Mouse (Mus musculus) neural tube, embryonic 10.5 days (tissue): ENCODE results near the gene Colgalt2.
A peak's percentile ranks its signal among the peaks of the same experiment; 100 is the strongest.

Experiments
- DNase-seq: peaks from one replicate; pipeline ENCODE4 v3.0.0-alpha.2; 2017; ENCODE audit warnings: low spot score; ENCODE audit errors: extremely low spot score

Gene Colgalt2

DNA sequence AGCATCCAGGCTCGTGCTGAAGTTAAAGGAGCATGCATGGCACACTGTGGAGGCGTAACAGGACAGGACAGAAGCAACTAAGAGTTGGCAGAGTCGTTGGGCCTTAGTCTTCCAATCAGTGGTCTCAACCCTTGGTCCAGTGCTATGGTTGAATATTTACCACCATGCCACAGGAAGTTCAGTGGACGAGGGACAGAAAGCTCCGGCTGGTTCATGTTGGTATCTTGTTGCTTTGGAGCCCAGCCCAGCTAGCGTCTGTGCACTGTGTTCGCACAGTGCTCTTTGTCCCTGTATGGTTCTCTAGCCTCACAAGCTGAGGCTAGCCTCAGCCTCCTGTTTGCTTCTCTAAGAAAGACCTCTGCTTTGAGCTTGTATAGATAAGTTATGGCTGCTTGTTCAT is 134.9 kb downstream of the Colgalt2 start:
- no peak for DNase-seq

DNA sequence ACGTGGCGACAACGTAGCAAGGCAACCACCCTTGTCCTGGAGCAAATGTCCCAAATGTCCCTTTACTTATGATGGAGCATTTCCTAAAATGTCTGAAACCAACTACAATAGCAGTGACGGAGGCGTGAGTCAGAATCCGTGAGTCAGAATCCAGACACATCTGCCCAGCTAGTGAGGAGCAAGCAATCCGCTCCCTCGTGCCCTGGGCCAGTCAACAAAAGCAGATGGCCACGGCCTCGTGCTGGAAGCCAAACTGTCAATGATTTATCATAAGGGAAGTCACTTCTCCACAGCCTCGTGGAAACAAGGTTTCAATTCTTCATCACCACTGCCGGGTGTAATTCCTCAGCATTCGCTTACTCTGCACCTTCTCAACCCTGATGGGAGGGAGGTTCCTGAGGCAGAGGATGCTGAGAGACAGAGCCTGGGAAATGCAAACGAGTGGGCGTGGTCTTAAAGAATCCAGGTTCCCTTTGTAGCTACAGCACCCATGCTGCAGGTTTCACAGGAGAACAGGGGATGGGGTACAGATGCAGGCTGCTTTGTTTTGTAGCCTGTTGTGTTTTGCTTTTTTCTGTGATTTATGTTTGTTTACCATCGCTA is 136.9 kb downstream of the Colgalt2 start:
- no peak for DNase-seq

DNA sequence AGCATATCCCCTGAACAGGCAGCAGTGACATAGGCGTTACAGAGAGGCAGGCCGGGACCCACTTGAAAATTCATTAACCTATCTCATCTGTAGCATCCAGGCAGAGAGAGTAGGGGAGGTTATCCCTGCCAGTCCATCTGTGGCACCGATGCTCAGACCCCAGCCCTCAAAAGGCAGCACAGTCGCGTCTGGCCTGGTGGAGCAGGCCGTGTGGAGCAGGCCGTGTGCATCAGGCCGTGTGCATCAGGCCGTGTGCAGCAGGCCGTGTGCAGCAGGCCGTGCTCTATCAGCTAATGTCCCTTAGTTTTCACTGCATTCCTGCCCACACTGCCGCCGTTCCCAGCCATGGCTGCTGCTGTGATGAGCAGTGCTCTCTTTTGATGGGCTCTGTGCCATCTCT is 137.6 kb downstream of the Colgalt2 start:
- no peak for DNase-seq

DNA sequence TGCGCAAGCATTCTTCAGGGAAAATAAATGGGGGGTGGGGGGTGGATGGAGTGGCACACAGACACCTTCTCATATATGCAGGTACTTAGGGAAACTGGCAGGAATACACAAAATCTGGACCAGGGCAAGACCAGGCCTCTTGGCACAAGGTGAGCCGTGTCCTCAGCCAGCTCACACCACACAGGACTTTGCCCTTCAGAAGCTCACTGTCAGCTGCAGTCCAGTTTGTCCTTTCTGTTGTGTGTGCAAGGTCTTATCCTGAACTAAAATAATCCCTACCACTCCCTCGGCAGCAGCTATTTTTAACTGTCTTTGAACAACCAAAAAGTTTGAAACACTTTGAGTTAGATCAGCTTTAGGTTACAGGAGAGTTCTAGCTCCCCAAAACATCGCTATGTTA is 139.2 kb downstream of the Colgalt2 start:
- DNase-seq: no peak

DNA sequence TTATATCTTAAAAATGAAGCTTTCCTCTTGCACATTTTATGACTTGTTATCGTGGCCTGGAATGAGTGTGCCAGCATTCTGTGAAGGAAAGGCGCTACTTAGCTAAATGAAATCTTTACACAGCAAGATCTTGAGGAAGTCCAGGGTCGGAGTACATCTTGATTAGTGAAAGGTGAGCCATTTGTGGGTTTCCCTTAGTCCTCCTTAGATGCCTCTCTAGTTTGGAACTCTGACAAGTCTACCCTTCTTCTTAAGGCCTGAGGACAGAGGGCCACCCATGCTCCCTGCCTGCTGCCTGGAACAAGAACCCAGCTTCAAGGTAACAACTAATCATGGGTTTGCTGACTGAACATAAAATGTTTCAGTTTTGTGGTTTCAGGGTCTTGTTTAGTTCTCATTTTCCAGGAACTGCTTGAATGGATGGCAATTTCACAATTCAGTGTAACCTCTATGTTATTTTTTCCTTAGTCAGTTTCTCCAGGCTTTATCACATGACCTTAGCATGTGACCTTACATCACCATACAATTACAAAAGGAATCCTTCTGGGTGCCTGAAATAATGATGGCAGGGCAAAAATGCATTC is 140.8 kb downstream of the Colgalt2 start:
- DNase-seq: no peak

DNA sequence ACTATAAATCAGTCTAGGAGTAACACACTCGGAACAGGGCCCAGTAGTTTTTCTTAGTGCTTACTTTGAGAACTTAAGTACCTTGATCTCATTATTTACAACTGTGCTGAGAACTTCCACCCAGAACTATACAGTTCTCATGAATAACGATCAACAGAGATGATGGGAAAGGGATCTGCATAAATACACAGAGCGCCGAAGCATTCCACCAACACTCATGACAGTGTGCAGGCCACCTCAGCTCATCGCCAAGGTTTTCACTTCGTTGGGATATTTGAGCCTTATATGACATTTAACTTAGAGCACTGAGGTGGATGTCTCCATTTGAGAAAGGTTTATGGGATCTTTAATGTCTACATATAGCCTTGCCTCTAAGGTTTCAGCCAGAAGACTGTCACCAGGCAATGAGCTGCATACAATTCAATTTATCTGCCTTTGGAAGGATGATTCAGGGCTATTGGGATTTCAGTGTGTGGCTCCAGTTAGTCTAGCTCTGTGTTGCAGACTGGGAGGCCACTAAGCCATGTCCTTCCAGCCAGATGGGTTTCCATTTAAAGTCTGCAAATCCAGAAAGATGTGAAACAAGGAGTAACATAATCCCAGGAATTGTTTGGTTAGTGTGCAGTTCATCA is 143.2 kb downstream of the Colgalt2 start:
- DNase-seq: no peak

DNA sequence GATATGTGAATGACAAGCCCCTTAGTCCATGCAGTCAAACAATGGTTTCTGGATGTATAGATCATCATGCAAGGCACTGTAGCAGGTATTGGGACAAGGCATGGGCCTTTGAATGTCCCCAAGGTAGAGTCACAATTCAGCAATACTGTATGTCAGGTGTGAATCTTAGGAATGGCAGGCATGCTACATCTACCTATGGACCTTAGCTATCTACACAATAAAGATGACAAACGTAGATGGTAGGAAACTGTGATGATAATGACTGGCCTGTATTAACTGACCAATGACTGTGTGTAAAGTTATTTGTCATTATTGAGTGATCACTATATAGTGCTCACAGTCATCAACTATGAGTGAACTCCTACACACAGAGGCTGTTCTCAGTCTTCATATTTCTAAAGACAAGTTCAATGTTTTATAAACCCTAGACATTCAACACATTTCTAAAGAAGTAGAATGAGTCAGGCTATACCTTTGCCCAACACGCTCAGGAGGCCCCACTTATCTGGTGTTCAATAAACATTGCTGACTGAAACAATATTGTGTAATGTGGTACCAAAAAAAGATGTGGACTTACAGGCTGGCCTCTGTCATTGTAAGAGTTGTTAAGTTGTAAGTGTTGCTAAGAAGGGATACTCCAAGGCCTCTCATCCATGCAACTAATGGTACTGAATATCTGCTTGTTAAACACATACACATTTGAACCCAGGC is 144.0 kb downstream of the Colgalt2 start:
- no peak for DNase-seq

DNA sequence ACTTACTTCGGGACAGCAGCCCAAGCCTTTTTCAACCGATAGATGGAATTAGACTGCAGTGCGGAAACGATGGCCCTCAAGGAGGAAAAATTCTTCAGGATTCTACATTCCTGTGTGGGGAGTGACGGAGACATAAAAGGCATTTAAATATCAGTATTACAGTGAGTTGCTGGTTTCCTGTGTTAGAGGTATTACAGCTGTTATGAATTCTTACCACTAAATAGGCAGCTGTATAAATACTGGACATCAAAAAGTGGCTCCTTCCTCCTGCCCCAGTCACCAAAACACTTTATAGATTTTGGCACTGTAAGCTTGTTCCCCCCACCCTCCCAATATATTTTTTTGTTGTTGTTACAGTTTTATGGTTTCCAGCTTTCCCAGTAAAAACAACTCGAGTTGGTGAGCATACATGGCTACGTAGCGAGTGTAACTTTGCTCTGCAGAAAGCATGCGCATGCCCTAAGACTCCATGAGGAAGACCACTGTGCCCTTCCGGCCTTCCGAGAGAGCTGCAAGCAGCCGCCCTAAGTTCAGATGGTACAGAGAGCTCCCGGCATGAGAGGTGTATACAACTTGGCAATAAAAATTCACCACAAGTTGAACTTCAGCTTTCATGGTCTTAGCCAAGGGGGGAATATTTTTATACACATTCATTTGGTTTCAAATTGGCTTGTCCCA is 149.6 kb downstream of the Colgalt2 start:
- DNase-seq: no peak

DNA sequence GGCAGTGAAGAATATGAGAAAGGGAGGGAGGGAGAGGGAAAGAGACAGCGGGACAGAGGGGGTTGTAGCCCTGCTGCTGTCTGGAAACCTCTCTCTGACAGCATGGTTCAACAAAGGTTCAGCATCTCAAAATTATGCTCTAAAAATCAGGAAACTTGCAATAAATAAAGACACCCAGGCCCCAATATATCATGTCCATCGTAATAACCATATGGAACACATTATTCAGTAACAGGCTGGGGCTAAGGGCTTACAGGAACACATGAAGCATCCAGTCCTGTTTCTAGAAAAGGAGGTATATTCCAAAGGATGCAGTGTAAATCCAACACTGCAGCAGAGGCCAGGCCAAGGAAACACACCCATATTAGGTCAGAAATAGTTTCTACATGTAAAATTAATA is 150.9 kb downstream of the Colgalt2 start:
- no peak for DNase-seq

DNA sequence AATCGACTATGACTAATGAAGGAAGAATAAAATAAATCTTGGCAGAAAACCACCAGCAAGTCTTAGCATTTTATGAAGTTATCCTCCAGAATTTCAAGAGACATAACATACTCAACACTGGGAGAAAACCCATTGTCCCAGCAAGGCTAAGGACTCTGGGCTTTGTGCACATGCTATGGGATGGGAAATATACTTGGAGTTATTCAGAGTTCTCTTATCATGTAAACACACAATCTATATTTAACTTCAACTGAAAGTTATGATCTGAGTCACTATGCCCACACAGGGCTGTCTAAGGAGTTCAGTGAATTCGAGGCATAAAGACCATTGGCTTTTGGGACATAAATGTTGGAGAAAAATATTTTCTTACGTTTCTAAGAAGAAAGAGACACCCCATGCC is 151.3 kb downstream of the Colgalt2 start:
- no peak for DNase-seq

DNA sequence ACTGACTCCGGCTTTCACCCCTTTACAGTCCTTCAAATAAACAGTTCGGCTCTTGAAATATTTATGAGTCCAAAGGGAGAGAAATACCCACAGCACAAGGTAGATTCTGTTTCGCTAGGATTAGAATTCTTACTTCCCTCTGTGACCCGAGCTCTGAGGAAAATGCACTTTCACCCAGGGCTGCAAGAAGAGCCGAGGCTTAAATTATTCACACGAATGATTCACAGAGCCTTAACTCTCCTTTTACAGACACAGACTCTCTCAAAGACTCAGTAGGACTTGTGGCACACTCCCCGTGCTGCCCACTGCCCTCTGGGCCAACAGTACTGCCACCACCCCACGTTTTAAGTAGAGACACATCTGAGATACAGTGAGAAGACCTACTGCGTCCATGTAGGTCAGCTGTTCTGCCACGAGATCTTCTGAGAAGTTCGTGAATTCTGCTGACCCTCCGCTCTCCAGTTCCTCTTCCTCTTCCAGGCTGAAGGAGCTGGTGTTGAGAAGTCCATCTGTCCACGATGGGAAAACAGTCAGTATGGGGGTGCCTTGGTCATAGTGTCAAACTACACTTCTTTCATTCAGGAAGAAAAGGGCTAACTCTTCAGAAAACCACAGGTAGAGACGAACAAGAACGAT is 154.4 kb downstream of the Colgalt2 start:
- DNase-seq: no peak

DNA sequence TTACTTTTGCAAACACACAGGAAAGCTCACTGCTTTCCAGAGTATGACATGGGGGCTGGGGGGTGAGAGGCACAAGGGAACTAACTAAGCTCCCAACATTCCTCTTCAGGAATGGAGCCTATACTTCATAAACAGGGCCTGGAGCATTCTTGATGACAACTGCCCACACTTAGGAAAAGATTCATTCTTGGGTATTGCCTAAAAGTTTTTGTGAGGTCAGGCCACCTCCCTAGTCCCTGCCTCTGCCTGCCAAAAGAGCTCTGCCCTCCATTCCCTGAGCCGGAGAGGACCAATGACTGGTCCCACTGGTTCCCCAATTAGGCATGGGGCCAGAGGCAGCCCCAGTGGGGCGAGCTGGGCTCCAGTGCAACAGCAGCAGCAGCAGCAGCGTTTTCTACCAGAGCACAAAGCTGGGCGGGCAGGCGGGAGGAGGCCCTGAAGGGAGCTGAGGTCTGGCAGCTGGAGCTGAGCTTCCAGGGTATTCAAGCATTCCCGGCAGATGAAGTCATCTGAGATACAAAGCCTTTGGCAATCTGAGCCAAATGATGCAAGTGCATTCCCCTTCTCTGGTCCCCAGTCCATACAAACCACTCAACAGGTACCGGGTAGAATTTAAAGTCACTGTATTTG is 156.4 kb downstream of the Colgalt2 start:
- DNase-seq: peak; percentile 61

DNA sequence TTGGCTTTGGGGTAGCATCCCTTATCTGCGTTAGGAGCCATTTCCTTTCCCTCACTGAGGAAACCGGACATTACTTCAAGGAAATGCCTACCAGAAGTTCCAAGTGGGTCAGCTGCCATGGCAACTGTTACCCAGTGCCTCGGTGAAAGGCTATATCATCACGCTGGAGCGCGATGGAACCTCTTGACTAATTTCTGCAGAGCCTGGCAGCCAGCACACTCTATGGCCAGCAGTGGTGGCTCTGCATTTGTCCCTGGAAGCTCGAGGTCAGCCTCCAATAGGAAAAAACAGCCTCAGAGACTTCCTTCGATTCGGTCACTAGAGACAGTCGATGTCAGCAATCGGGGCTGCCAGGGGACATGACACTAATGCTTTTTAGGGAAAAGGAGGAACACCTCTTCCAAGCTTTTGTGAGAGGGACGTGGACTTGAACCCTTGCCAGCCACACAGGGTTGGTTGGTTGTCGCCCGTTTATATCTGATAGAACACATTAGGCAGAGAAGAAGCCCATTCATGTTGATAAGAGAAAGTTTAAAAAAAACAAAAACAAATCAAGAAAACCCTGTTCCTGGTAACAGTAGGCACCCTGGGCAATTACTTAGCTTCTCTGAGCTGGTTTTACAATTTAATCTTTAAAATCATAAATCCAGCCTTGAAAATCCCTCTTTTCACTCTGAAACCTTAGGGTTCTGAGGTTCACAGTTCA is 157.1 kb downstream of the Colgalt2 start:
- no peak for DNase-seq
